Mouse (Mus musculus) small intestine, adult 2 months (tissue): ENCODE measurements around the gene Bace1.

Source experiments
- CTCF ChIP-seq: fragments of 200-500 bp; IDR thresholded peaks from 2 replicates; pipeline ENCODE4 v1.5.1; 2012; ENCODE audit warnings: low read depth, mild to moderate bottlenecking, control low read depth, inconsistent platforms, low read length, moderate library complexity, mixed read lengths; ENCODE audit not compliant: insufficient replicate concordance, insufficient read length; ENCODE audit errors: extremely low read depth
- POLR2A ChIP-seq: fragments of 200-500 bp; IDR thresholded peaks from 2 replicates; pipeline ENCODE4 v1.6.1; 2012; ENCODE audit warnings: low read depth, mild to moderate bottlenecking, control low read depth, inconsistent platforms, low read length, moderate library complexity

DNA sequence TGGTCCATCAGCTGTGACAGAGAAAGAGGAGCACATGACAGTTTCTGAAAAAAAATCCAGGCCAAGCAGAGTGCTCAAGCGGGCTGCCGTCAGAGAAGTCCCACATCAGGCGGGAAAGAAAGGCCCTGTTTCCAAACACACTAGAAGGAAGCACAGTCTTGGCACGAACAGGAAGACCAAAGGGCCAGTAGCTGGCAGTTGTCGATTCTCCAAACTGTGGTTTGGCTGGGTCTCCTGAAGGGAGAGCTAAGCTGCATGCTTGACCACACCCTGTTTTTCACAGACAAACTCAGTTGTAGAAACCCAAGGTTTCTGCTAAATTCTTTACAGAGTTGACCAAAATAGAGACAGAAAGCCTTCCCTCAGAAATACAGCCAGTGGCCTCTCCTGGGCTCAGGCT is 42.7 kb upstream of the Bace1 start:
- TF ChIP-seq CTCF (no peak), POLR2A (no peak)
